Mouse (Mus musculus): Measurements from ENCODE around the gene Lrrfip2.

Lrrfip2 gene

GRCm38 (mm10) chr9:111117126-111117642 is at the start of gene Lrrfip2:
TSS of gene Lrrfip2 (plus strand) at chr9:111117592.
- DNase-seq = peak; percentile 9

GRCm38 (mm10) chr9:111070546-111070961 is 46.8 kb upstream of the Lrrfip2 start:
- DNase-seq = peak; percentile 59

GRCm38 (mm10) chr9:111072175-111072574 is 45.2 kb upstream of the Lrrfip2 start:
- DNase-seq = no peak

- no peak for DNase-seq
Observed at GRCm38 (mm10) chr9:111072971-111073370, 44.4 kb upstream of the Lrrfip2 start.

GRCm38 (mm10) chr9:111077745-111078144 is 39.6 kb upstream of the Lrrfip2 start:
- no peak for DNase-seq

GRCm38 (mm10) chr9:111080801-111081200 is 36.6 kb upstream of the Lrrfip2 start:
- DNase-seq = no peak

GRCm38 (mm10) chr9:111081765-111082164 is 35.6 kb upstream of the Lrrfip2 start:
- DNase-seq = no peak

- no peak for DNase-seq
Observed at GRCm38 (mm10) chr9:111085329-111085728, 32.1 kb upstream of the Lrrfip2 start.

GRCm38 (mm10) chr9:111086137-111086536 is 31.3 kb upstream of the Lrrfip2 start:
- DNase-seq = no peak

GRCm38 (mm10) chr9:111086995-111087606 is 30.3 kb upstream of the Lrrfip2 start:
- no peak for DNase-seq

- DNase-seq = no peak
Observed at GRCm38 (mm10) chr9:111087960-111088359, 29.4 kb upstream of the Lrrfip2 start.

- DNase-seq = no peak
Observed at GRCm38 (mm10) chr9:111088886-111089285, 28.5 kb upstream of the Lrrfip2 start.

- DNase-seq = no peak
Observed at GRCm38 (mm10) chr9:111092657-111093056, 24.7 kb upstream of the Lrrfip2 start.

GRCm38 (mm10) chr9:111093094-111093493 is 24.3 kb upstream of the Lrrfip2 start:
- DNase-seq = peak; percentile 59

GRCm38 (mm10) chr9:111094626-111095025 is 22.8 kb upstream of the Lrrfip2 start:
- no peak for DNase-seq

GRCm38 (mm10) chr9:111095710-111096109 is 21.7 kb upstream of the Lrrfip2 start:
- DNase-seq = no peak

GRCm38 (mm10) chr9:111096419-111097326 is 20.7 kb upstream of the Lrrfip2 start:
- DNase-seq = no peak

GRCm38 (mm10) chr9:111097543-111097942 is 19.8 kb upstream of the Lrrfip2 start:
- no peak for DNase-seq

- DNase-seq = no peak
Observed at GRCm38 (mm10) chr9:111100406-111100805, 17.0 kb upstream of the Lrrfip2 start.

- DNase-seq = no peak
Observed at GRCm38 (mm10) chr9:111103293-111103692, 14.1 kb upstream of the Lrrfip2 start.

GRCm38 (mm10) chr9:111103893-111104292 is 13.5 kb upstream of the Lrrfip2 start:
- no peak for DNase-seq

- DNase-seq = no peak
Observed at GRCm38 (mm10) chr9:111107863-111108262, 9.5 kb upstream of the Lrrfip2 start.

- peak; percentile 86 for DNase-seq
Observed at GRCm38 (mm10) chr9:111117794-111118251, 431 bp downstream of the Lrrfip2 start.

Data from thymus, postnatal 14 days (tissue).